Mouse (Mus musculus) embryonic fibroblast, embryonic 13.5 days (primary cell): ENCODE results near the gene Arid1b.

ENCODE experiments used
- CTCF ChIP-seq: IDR thresholded peaks from 2 replicates; pipeline ENCODE4 v1.5.1; 2011; ENCODE audit warnings: mild to moderate bottlenecking, control low read depth, low read length, moderate library complexity, borderline replicate concordance; ENCODE audit not compliant: insufficient read depth
- POLR2A ChIP-seq: IDR thresholded peaks from 2 replicates; pipeline ENCODE4 v1.6.1; 2011; ENCODE audit warnings: low read depth, mild to moderate bottlenecking, control low read depth, low read length, moderate library complexity

- TF ChIP-seq POLR2A, result no peak
- no peak for TF ChIP-seq CTCF
These were observed 86.8 kb downstream of the Arid1b start for GRCm38 (mm10) chr17:5080884-5081419.
